Mouse (Mus musculus) neural tube, embryonic 14.5 days (tissue): ENCODE results near the gene Gm9936. TPM values are rescaled to one million over a fixed set of nuclear protein-coding genes. Genes with fewer than 3 reads are reported as not detected.
"Not testable (repeated sequence)": the region's sequence is repeated elsewhere in the genome, so short reads cannot be mapped to it uniquely, and the experiment has no call there.

Source experiments
- ATAC-seq: fragments of 200-750 bp; cut with Nextera tagmentation; 2 replicates; pipeline ENCODE4 v1.8.0; 2017; ENCODE audit warnings: low read depth, mild to moderate bottlenecking, moderate TSS enrichment, moderate library complexity
- H3K27ac ChIP-seq: fragments of 300-500 bp; sonication (generic); 2 replicates; pipeline ENCODE4 v1.5.1; 2014; ENCODE audit warnings: low read depth, mild to moderate bottlenecking, control low read depth, low read length, moderate library complexity, mixed read lengths
- H3K27me3 ChIP-seq: fragments of 300-500 bp; sonication (generic); 2 replicates; pipeline ENCODE4 v1.6.1; 2014; ENCODE audit warnings: low read length; ENCODE audit not compliant: control insufficient read depth, insufficient read depth
- H3K36me3 ChIP-seq: fragments of 300-500 bp; sonication (generic); 2 replicates; pipeline ENCODE4 v1.6.1; 2014; ENCODE audit warnings: low read length, mixed read lengths; ENCODE audit not compliant: control insufficient read depth, insufficient read depth
- H3K4me1 ChIP-seq: fragments of 300-500 bp; sonication (generic); 2 replicates; pipeline ENCODE4 v1.6.1; 2014; ENCODE audit warnings: low read length; ENCODE audit not compliant: control insufficient read depth, insufficient read depth
- H3K4me2 ChIP-seq: fragments of 300-500 bp; sonication (generic); 2 replicates; pipeline ENCODE4 v1.6.1; 2014; ENCODE audit warnings: mild to moderate bottlenecking, low read depth, low read length, control low read depth
- H3K4me3 ChIP-seq: fragments of 300-500 bp; sonication (generic); 2 replicates; pipeline ENCODE4 v1.5.1; 2014; ENCODE audit warnings: low read depth, low read length, control low read depth, mixed read lengths
- H3K9ac ChIP-seq: fragments of 300-500 bp; sonication (generic); replicated peaks from 2 replicates; pipeline ENCODE4 v1.6.1; 2014; ENCODE audit warnings: low read depth, mild to moderate bottlenecking, control low read depth, low read length, mixed read lengths
- H3K9me3 ChIP-seq: fragments of 300-500 bp; sonication (generic); 2 replicates; pipeline ENCODE4 v1.6.1; 2016; ENCODE audit warnings: low read length; ENCODE audit not compliant: control insufficient read depth
- WGBS: fragments of 180-500 bp; shearing (Covaris S2); extraction: QIAGEN DNeasy Blood & Tissue Kit; methylation state at CpG from one replicate; pipeline ENCODE4 v1.1.7; 2014; 5-methylcytosine and 5-hydroxymethylcytosine counted together
- polyA plus RNA-seq: library from polyadenylated mRNA; unstranded; fragments of >200 nt; fragmentation: Nextera tagmentation; extraction: Ambion mirVana; gene quantifications from 2 replicates; pipeline ENCODE4 v1.2.1, GENCODE M21; 2014

The Gm9936 gene
- polyA plus RNA-seq, 1 experiment from 2014 or later: 3.5 TPM

GRCm38 (mm10) chr5:114851565-114852236, 6.8 kb downstream of the Gm9936 start:
- H3K27me3 ChIP-seq: no peaks in the 10 kb centered on the region
- H3K27ac ChIP-seq: no peak overlapping the region
- H3K9me3 ChIP-seq: no peaks in the 10 kb centered on the region
- H3K9ac ChIP-seq: no peak overlapping the region
- no peak for ATAC-seq
- 87% methylated on average over 20 of the region's 20 CpGs for WGBS
- H3K4me3 ChIP-seq: no peak overlapping the region
- no peak overlapping the region for H3K4me2 ChIP-seq
- no peaks in the 10 kb centered on the region for H3K36me3 ChIP-seq
- H3K4me1 ChIP-seq: no peaks in the 10 kb centered on the region

- not testable (repeated sequence) for H3K27me3 ChIP-seq, H3K4me3 ChIP-seq, H3K27ac ChIP-seq, H3K4me2 ChIP-seq, ATAC-seq, H3K9ac ChIP-seq, H3K4me1 ChIP-seq, H3K9me3 ChIP-seq, H3K36me3 ChIP-seq
- WGBS: 64% methylated on average over 2 of the region's 2 CpGs
Measured at GRCm38 (mm10) chr5:114844371-114844770, 14.1 kb downstream of the Gm9936 start.

GRCm38 (mm10) chr5:114842674-114843073, 15.8 kb downstream of the Gm9936 start:
- no peaks in the 10 kb centered on the region for H3K36me3 ChIP-seq
- peaks cover 3% of the 10 kb centered on the region; the same call in 1 of the 2 replicates for H3K4me1 ChIP-seq
- no peaks in the 10 kb centered on the region for H3K9me3 ChIP-seq
- no peak for ATAC-seq
- WGBS: 68% methylated on average over 5 of the region's 5 CpGs
- H3K27me3 ChIP-seq: no peaks in the 10 kb centered on the region
- H3K9ac ChIP-seq: no peak overlapping the region
- no peak overlapping the region for H3K27ac ChIP-seq
- no peak overlapping the region for H3K4me3 ChIP-seq
- H3K4me2 ChIP-seq: no peak overlapping the region

- H3K4me2 ChIP-seq, ATAC-seq, H3K27ac ChIP-seq, H3K4me3 ChIP-seq, H3K4me1 ChIP-seq, H3K9ac ChIP-seq, H3K9me3 ChIP-seq, H3K27me3 ChIP-seq, H3K36me3 ChIP-seq: not testable (repeated sequence)
- WGBS: 58% methylated on average over 3 of the region's 3 CpGs
Measured at GRCm38 (mm10) chr5:114842155-114842554, 16.3 kb downstream of the Gm9936 start.

GRCm38 (mm10) chr5:114840481-114840880, 18.0 kb downstream of the Gm9936 start:
- H3K9ac ChIP-seq, H3K4me3 ChIP-seq, H3K4me1 ChIP-seq, H3K36me3 ChIP-seq, H3K27me3 ChIP-seq, H3K4me2 ChIP-seq, H3K9me3 ChIP-seq, H3K27ac ChIP-seq, ATAC-seq: not testable (repeated sequence)
- 66% methylated on average over 5 of the region's 5 CpGs for WGBS

GRCm38 (mm10) chr5:114836886-114837285, 21.6 kb downstream of the Gm9936 start:
- H3K4me3 ChIP-seq: no peak overlapping the region
- H3K4me1 ChIP-seq: no peaks in the 10 kb centered on the region
- H3K9ac ChIP-seq: no peak overlapping the region
- WGBS: 72% methylated on average over 12 of the region's 12 CpGs
- H3K4me2 ChIP-seq: no peak overlapping the region
- no peaks in the 10 kb centered on the region for H3K9me3 ChIP-seq
- H3K36me3 ChIP-seq: no peaks in the 10 kb centered on the region
- no peaks in the 10 kb centered on the region for H3K27me3 ChIP-seq
- H3K27ac ChIP-seq: no peak overlapping the region
- no peak for ATAC-seq

GRCm38 (mm10) chr5:114829740-114830139, 28.7 kb downstream of the Gm9936 start:
- H3K4me1 ChIP-seq: peaks cover 3% of the 10 kb centered on the region; the same call in 1 of the 2 replicates
- no peak overlapping the region for H3K9ac ChIP-seq
- H3K27ac ChIP-seq: no peak overlapping the region
- no peak overlapping the region for H3K4me3 ChIP-seq
- no peak overlapping the region for H3K4me2 ChIP-seq
- ATAC-seq: no peak
- no peaks in the 10 kb centered on the region for H3K36me3 ChIP-seq
- no peaks in the 10 kb centered on the region for H3K9me3 ChIP-seq
- H3K27me3 ChIP-seq: no peaks in the 10 kb centered on the region
- 73% methylated on average over 3 of the region's 3 CpGs for WGBS

- Histone ChIP-seq H3K4me2 (no peak overlapping the region), H3K27me3 (peaks cover 3% of the 10 kb centered on the region; the same call in 1 of the 2 replicates), H3K9ac (no peak overlapping the region), H3K36me3 (no peaks in the 10 kb centered on the region), H3K4me3 (no peak overlapping the region), H3K4me1 (peaks cover 3% of the 10 kb centered on the region; the same call in 1 of the 2 replicates), H3K27ac (no peak overlapping the region), H3K9me3 (no peaks in the 10 kb centered on the region)
- ATAC-seq: no peak
- WGBS: 90% methylated on average over 12 of the region's 12 CpGs
Measured at GRCm38 (mm10) chr5:114827427-114827826, 31.1 kb downstream of the Gm9936 start.

- Histone ChIP-seq H3K9me3 (no peaks in the 10 kb centered on the region), H3K4me2 (peak overlapping the region; percentile 53), H3K4me3 (peak overlapping the region; percentile 27), H3K27me3 (peaks cover 3% of the 10 kb centered on the region; the same call in 1 of the 2 replicates), H3K27ac (peak overlapping the region; percentile 62; the same call in 1 of the 2 replicates), H3K9ac (0 out of 2 replicates have a peak overlapping the region, but pooled peaks have one; percentile 11), H3K4me1 (peaks cover 3% of the 10 kb centered on the region; the same call in 1 of the 2 replicates), H3K36me3 (no peaks in the 10 kb centered on the region)
- 9% methylated on average over 26 of the region's 27 CpGs for WGBS
- ATAC-seq: peak; percentile 66
Measured at GRCm38 (mm10) chr5:114825978-114826691, 32.3 kb downstream of the Gm9936 start.
